Mouse (Mus musculus): ENCODE data around the gene H2-Q1.
"Not testable (repeated sequence)": the region's sequence is repeated elsewhere in the genome, so short reads cannot be mapped to it uniquely, and the experiment has no call there.

H2-Q1 gene

DNA sequence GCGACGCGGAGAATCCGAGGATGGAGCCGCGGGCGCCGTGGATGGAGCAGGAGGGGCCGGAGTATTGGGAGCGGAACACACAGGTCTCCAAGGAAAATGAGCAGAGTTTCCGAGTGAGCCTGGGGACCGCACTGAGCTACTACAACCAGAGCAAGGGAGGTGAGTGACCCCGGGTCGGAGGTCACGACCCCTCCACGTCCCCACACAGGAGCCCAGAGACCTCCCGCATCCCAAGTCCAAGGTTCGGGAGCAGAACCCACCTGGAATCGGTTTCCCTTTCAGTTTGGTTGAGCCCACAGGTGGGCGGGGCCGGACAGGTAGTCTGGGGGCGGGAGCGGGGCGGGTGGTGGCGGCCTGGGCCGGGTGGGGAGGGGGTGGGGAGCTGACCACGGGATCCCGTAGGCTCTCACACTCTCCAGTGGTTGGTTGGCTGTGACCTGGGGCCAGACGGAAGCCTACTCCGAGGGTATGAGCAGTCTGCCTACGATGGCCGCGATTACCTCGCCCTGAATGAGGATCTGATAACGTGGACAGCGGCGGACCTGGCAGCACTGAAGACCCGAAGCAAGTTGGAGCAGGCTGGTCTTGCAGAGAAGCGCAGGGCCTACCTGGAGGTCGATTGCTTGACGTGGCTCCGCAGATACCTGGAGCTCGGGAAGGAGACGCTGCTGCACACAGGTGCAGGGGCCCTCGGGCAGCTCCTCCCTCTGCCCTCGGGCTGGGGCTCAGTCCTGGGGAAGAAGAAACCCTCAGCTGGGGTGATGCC is 22.7 kb downstream of the H2-Q1 start:
- DNase-seq (ENCODE audit: low read depth, low spot score): no peak

DNA sequence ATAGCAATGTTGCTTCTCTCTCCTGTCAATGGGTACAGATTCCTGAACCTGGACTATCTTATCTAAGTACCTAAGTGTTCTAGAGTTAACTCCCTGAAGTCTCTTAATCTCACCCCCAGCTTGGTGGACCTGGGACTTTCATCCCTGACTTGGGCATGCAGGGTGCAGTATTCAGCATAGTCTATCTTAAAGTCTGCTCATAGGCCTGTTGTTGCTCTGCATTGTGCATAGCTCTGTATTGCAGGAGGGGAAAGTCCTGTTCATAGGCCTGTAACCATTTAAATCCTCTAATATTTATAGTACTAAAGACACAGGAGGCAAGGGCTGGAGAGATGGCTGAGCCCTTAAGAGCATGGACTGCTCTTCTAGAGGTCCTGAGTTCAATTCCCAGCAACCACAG is 27.5 kb downstream of the H2-Q1 start:
- not testable (repeated sequence) for DNase-seq (ENCODE audit: low read depth, low spot score)

DNA sequence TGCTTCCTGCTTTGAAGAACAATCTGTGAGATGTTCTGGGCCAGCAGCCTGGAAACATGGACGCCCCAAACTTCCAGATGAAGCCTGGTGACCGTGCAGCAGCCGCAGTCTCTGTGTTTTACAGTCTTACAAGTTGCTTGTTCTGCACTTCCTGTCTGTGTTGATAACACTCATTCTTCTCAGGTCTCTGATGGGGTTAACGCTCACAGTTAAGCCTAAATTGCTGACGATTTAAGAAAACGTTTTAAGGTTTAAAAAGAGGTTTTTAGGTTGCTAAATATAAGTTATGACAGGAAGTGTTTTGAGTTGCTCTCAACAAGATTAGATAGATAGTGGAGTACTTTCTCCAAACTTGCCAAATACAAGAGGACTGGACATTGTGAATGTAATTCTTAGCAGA is 33.1 kb downstream of the H2-Q1 start:
- not testable (repeated sequence) for DNase-seq (ENCODE audit: low read depth, low spot score)

- DNase-seq (ENCODE audit: low read depth, low spot score): no peak
These were observed 33.9 kb downstream of the H2-Q1 start for GRCm38 (mm10) chr17:35354071-35354470.

DNA sequence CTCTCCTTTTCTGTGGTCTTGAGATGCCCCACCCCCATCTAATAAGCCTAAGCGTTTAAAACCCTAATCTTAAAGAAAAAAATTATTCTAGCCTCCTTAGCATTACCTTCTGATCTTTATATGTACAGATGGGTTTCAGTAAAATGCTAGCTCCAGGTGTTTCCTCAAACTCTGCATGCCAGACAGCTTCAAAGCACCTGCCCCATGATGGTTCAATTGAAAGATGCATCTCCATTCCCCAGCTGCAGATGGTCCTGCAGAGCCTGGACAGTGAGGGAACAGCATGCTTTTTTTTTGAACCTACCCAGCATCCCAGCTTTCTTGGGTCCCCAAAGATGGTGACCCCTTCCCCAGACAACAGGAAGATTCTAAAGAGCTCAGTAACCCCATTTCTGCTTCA is 36.9 kb downstream of the H2-Q1 start:
- no peak for DNase-seq (ENCODE audit: low read depth, low spot score)

DNA sequence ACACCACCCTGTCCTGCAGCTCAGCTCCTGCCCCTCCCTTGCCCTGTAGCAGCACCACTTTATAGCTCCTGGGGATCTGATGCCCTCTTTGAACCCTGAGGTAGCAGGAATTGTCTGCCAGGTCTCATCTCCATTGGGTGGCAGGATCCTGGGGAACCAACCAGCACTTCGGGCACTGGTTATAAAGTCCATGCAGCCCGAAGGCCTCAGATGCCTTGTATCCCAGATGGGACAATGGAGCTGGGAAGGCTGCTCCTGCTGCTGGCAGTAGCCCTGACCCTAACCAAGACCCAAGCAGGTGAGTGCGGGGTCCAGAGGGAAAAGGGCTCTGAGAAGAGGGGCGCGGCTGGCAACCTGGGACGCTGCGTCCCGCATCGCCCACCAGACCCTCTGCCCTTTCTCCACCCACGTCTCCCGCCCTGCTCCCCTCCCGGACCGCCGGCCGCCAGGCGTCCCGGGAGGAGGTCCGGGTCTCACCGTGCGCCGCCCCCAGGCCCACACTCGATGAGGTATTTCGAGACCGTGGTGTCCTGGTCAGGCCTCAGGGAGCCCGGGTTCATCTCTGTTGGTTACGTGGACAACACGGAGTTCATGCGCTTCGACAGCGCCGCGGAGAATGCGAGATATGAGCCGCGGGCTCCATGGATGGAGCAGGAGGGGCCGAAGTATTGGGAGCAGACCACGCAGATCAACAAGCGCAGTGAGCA is 38.7 kb downstream of the H2-Q1 start:
- DNase-seq (ENCODE audit: low read depth, low spot score): no peak

- no peak for DNase-seq (ENCODE audit: low read depth, low spot score)
These were observed 39.3 kb downstream of the H2-Q1 start for GRCm38 (mm10) chr17:35359470-35359862.
